9 mouse cellular contexts compared by ENCODE assay signal in genomic region chr6:146079261-146079660, GRCm38 (mm10).
A peak's percentile ranks its signal among the peaks of the same experiment; 100 is the strongest.
DNase-seq lines count a peak whose midpoint lies in the region; ATAC-seq and TF ChIP-seq lines count a peak whose summit lies in the region.
"Had no signal": no experiment of that assay in that cellular context is flagged by ENCODE, and none has a peak within 500 bp of the region (broad histone marks: within the 10 kb centered on the region; RNA-seq: fewer than 3 reads in every experiment).

No protein-coding gene starts in this region.

- 0 out of 2 replicates have a peak, but pooled peaks have one; percentile 36 for ATAC-seq in liver, embryonic 13.5 days (ENCODE audit: low read depth)

- H3K4me2 ChIP-seq in liver, embryonic 13.5 days, result no peak overlapping the region

- no peak overlapping the region for H3K4me3 ChIP-seq in cortical plate, adult 2 months (ENCODE audit: insufficient read depth, low read length)
- no peak overlapping the region for H3K4me3 ChIP-seq in liver, embryonic 13.5 days (replicated peaks)
- H3K4me3 ChIP-seq: erythroblast, embryonic 14.5 days had no signal

- WGBS in liver, embryonic 13.5 days (ENCODE audit: insufficient replicate concordance), result 29% methylated on average over 5 of the region's 5 CpGs

- no peaks in the 10 kb centered on the region; the same call in 1 of the 2 replicates for H3K4me1 ChIP-seq in cortical plate, adult 2 months (ENCODE audit: control insufficient read depth, insufficient read depth, low read length)
- peaks cover 11% of the 10 kb centered on the region for H3K4me1 ChIP-seq in liver, embryonic 13.5 days (replicated peaks)

- DNase-seq in 416B (ENCODE audit: low read depth) (peak; percentile 90), adipocyte (ENCODE audit: low spot score) (peak; percentile 96)
- DNase-seq in gonadal fat pad, adult 2 months (ENCODE audit: low read depth), result peak; percentile 82
- peak; percentile 83 for DNase-seq in kidney, postnatal 10 days
- DNase-seq in liver, embryonic 13.5 days, result peak; percentile 40
- peak; percentile 68 for DNase-seq in ovary, postnatal 36 days (ENCODE audit: low spot score)
- peak; percentile 87 for DNase-seq in thymus, postnatal 4 days

- TF ChIP-seq POLR2A in cortical plate, adult 2 months (IDR thresholded peaks at IDR 0.05; ENCODE audit: extremely low read depth, insufficient read depth, low read length), result no peak

- no peaks in the 10 kb centered on the region for H3K36me3 ChIP-seq in liver, embryonic 13.5 days

- H3K9ac ChIP-seq in liver, embryonic 13.5 days, result no peak overlapping the region

- no peaks in the 10 kb centered on the region for H3K27me3 ChIP-seq in liver, embryonic 13.5 days

- H3K9me3 ChIP-seq in liver, embryonic 13.5 days (replicated peaks), result no peaks in the 10 kb centered on the region

- peak; percentile 55 for TF ChIP-seq CTCF in cortical plate, adult 2 months (IDR thresholded peaks at IDR 0.05; ENCODE audit: extremely low read depth, insufficient read depth, low read length)

- no peak overlapping the region for H3K27ac ChIP-seq in cortical plate, adult 2 months (ENCODE audit: insufficient read depth, low read length)
- no peak overlapping the region for H3K27ac ChIP-seq in liver, embryonic 13.5 days

Comparison
In these comparisons a context has a peak if more than half of its experiments do, and no peak if none do; other contexts are left out.
1. DNase-seq: peak in every context shown above with its lines; median percentile 96 in adipocyte; 90 in 416B; 87 in thymus, postnatal 4 days; 83 in kidney, postnatal 10 days; 82 in gonadal fat pad, adult 2 months; 68 in ovary, postnatal 36 days; 40 in liver, embryonic 13.5 days.